Mouse (Mus musculus): ENCODE measurements around the gene Tex37. TPM values are rescaled to one million over a fixed set of nuclear protein-coding genes. Genes with fewer than 3 reads are reported as not detected.

Tex37 gene
- not detected for polyA plus RNA-seq (2021)

DNA sequence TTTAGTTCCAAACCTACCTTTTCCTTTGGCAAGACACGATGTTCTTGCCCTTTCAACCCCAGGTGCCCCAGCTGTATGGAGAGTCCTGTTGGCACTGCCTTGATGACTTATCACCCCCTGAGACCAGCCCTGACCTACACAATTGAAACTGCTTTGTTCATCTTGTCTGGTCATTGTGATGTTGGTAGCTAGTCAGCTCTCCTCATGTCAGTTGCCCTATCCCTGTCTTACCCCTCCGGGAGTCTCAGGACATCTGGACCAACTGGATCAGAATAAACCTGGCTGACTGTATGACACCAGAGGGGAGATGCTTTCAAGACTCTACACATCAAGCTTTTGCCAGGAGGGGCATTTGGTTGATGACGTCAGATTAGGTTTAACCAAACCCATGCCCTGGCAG is at the start of gene Tex37:
Tex37 (minus strand) TSS at position 101 of the 400 bp plus-strand sequence.
- ATAC-seq (no peak), DNase-seq (ENCODE audit: low read depth, low spot score) (no peak)
- CTCF ChIA-PET: interaction anchor here (2.4 to 4.5 kb wide), 2 partner anchors 38 to 114 kb away, joined by 9 to 24 read pairs; no protein-coding TSS in a partner anchor
- TF ChIP-seq CTCF (IDR thresholded peaks at IDR 0.05): no peak
- in situ Hi-C loops (cut with MboI; ENCODE audit: low pct_unique_long_range_greater_than_20kb): no loop called here
- no peaks in the 10 kb centered on the region for H3K27me3 ChIP-seq
- POLR2A ChIA-PET: no interaction called here

DNA sequence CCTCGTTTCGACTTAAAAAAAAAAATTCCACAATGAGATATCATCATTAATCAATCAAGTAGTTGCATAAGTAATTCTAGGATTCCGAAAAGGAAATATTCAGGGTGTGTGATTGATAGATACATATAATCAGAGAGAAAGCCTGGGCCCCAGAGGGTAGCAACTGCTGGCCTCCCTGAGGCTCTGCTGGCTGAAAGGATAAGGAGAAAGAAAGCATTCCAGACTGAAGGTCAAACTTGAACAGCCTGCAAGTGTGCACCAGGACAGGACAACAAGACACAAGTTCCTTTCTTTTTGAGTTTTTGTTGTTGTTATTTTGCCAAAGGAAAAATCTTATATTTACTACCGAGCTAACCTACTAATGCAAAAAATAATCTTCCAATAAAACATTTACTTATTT is 49.6 kb upstream of the Tex37 start:
- no peak for ATAC-seq
- ChIA-PET CTCF (interaction anchor here (1.3 kb wide), 1 partner anchor 15 kb away, joined by 4 read pairs; no protein-coding TSS in a partner anchor), POLR2A (no interaction called here)
- DNase-seq (ENCODE audit: low read depth, low spot score): no peak
- in situ Hi-C loops (cut with MboI; ENCODE audit: low pct_unique_long_range_greater_than_20kb): no loop called here
- no peaks in the 10 kb centered on the region for H3K27me3 ChIP-seq
- TF ChIP-seq CTCF (IDR thresholded peaks at IDR 0.05): no peak

DNA sequence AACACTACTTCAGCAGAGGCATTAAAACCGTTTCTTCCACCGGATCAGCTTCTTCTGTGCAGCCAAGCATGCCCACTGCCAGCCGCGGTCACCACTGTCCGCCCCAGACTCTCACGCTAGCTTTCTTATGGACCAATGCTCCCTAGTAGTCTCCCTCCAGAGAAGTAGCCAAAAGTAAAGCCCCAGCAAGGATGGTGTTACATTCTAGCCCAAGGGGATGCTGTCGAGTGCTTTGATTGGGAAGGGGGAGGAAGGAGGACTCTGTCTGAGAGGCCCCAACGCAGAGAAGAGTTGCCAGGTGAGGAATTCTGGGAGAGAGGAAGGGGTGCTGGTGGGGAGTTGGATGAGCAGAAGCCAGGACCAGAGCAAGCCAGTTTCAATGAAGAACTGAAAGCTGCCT is 48.7 kb upstream of the Tex37 start:
- ATAC-seq: peak; percentile 78
- ChIA-PET POLR2A (no interaction called here), CTCF (interaction anchor here (1.3 kb wide), 1 partner anchor 14 kb away, joined by 4 read pairs; no protein-coding TSS in a partner anchor)
- H3K27me3 ChIP-seq: no peaks in the 10 kb centered on the region
- in situ Hi-C loops (cut with MboI; ENCODE audit: low pct_unique_long_range_greater_than_20kb): no loop called here
- DNase-seq (ENCODE audit: low read depth, low spot score): peak; percentile 38
- no peak for TF ChIP-seq CTCF (IDR thresholded peaks at IDR 0.05)

DNA sequence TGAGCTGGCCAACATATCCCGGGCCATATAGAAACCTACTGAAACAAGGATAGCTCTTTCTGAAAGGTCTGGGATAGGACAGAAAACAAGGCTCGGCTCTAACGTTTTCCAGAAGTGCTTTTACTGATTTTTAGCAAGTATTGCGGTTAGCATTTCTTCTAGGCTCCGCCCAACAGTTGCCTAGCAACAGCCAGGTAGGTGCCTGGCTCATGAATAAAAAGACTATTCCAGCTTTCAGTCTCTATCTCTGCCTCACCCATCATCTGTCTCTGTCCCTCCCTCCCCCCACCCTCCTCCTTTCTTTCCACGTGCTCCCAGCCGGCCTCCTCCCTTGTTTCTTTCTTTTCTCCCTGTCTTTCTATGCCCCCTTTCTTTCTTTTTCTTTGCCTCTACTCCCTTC is 47.0 kb upstream of the Tex37 start:
- TF ChIP-seq CTCF (IDR thresholded peaks at IDR 0.05): no peak
- POLR2A ChIA-PET: no interaction called here
- in situ Hi-C loops (cut with MboI; ENCODE audit: low pct_unique_long_range_greater_than_20kb): no loop called here

DNA sequence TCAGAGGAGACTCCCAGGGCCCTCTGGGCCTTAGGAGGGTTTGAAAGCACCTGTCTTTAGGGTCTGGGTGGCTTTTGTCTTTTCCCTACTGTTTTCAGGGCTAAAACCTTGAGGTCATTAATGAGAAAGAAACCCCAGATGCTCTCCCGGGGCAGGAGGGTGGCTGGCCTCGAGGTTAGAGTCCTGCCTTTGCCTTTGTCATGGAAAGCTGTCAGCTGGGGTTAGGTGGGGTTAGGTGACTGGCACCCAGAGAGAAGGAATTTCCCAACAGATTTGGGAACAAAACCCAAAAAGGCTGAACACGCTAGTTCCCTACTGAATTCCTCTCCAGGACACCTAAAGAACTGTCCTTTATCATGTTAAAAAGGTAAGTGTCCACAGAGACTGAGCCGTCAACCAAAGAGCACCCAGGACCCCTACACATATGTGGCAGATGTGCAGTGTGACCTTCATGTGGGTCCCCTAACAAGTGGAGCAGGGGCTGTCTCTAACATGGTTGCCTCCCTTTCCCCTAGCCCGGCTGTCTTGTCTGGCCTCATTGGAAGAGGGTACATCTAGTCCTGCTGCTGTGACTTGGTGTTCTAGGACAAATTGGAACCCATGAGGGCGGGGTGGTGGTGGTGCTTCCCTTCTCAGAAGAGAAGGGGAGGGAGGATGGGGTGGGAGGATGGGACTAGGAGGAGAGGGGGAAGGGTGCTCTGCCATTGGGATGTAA is 45.5 kb upstream of the Tex37 start:
- CTCF ChIA-PET: no interaction called here
- POLR2A ChIA-PET: no interaction called here
- DNase-seq (ENCODE audit: low read depth, low spot score) (no peak), ATAC-seq (no peak)
- TF ChIP-seq CTCF (IDR thresholded peaks at IDR 0.05): no peak
- peaks cover under 1% of the 10 kb centered on the region for H3K27me3 ChIP-seq
- in situ Hi-C loops (cut with MboI; ENCODE audit: low pct_unique_long_range_greater_than_20kb): no loop called here

More for the DNA sequence above, 47.0 kb upstream of the Tex37 start:
- no peaks in the 10 kb centered on the region for H3K27me3 ChIP-seq
- no peak for ATAC-seq
- CTCF ChIA-PET: no interaction called here
- DNase-seq (ENCODE audit: low read depth, low spot score): no peak

DNA sequence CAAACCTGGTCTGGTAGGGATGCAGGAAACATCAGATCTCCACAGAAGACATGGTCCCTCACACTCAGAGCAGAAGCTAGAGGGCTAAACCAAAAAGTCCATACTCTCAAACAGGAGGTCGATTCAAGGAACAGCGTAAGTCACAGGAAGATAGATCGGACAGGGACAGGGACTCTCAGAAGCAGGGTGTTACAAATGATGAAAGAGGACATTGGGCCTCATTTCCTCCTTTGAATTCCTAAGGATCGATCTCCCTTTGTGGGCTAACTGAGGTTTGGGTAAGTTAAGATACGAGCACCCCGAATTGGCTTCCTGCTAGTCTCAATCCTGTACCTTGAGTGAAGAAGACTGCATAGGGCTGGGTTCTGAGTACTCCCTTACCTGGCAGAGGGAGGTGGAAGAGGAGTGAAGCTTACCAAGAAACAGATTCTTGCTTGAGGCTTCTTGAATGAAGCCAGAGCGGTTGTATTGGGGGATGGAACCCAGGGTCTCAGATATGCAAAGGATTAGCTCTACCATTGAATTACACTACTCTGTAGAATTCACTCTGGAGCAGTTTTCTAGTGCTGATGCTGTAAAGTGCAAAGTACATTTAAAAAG is 38.7 kb upstream of the Tex37 start:
- TF ChIP-seq CTCF (IDR thresholded peaks at IDR 0.05): no peak
- in situ Hi-C loops (cut with MboI; ENCODE audit: low pct_unique_long_range_greater_than_20kb): loop anchor here (5.0 kb wide), 2 partner anchors 55 to 170 kb away; no protein-coding TSS in a partner anchor
- ChIA-PET CTCF (interaction anchor here (1.0 to 1.3 kb wide), 2 partner anchors 29 to 57 kb away, joined by 3 read pairs; no protein-coding TSS in a partner anchor), POLR2A (no interaction called here)
- DNase-seq (ENCODE audit: low read depth, low spot score) (no peak), ATAC-seq (no peak)
- H3K27me3 ChIP-seq: peaks cover 42% of the 10 kb centered on the region

DNA sequence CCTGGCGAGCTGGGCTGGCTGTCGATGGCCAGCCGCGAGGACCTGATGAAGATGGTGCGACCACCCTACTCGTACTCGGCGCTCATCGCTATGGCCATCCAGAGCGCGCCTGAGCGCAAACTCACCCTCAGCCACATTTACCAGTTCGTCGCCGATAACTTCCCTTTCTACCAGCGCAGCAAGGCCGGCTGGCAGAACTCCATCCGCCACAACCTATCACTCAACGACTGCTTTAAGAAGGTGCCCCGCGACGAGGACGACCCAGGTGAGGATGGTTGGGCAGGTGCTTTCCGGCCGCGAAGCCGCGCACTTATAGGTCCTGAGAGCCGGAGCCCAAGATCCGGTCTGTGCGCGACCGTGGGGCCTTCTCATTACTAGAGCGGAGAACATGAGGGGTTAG is 38.2 kb upstream of the Tex37 start:
- no peak for DNase-seq (ENCODE audit: low read depth, low spot score)
- in situ Hi-C loops (cut with MboI; ENCODE audit: low pct_unique_long_range_greater_than_20kb): loop anchor here (5.0 kb wide), 2 partner anchors 55 to 170 kb away; no protein-coding TSS in a partner anchor
- no peak for TF ChIP-seq CTCF (IDR thresholded peaks at IDR 0.05)
- no peak for ATAC-seq
- CTCF ChIA-PET: interaction anchor here (1.3 to 1.4 kb wide), 2 partner anchors 30 to 170 kb away, joined by 3 to 4 read pairs; no protein-coding TSS in a partner anchor
- POLR2A ChIA-PET: interaction anchor here (0.6 kb wide), 1 partner anchor 206 kb away, joined by 3 read pairs; no protein-coding TSS in a partner anchor
- peaks cover 46% of the 10 kb centered on the region for H3K27me3 ChIP-seq

DNA sequence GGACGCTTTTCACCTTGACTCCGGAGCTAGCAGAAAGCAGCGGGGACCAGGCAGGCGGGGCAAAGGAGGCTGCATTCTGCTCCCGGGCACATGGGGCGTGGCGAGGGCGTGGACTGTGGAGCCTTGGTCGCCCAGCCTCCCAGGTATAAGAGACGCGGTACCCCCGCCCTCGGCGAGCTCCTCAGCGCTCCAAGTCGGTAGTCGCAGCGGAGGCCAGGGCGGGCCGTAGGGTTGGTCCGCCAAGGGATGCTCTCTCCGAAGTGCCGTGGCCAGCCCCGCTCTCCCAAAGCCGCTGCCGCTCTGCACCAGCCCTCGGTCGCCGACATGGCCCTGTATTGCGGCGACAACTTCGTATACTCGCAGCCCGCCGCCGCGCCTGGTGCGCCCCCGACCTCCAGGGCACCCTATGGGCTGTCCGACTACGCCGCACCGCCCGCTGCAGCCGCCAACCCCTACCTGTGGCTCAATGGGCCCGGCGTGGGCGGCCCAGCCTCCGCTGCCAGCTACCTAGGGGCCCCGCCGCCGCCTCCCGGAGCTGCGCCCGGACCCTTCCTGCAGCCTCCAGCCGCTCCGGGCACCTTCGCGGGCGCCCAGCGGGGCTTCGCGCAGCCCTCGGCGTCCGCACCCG is 37.7 kb upstream of the Tex37 start, which contains the start of gene Foxi3:
Foxi3 (plus strand) TSS at position 247 of the 628 bp plus-strand sequence.
- no peak for DNase-seq (ENCODE audit: low read depth, low spot score)
- H3K27me3 ChIP-seq: peaks cover 50% of the 10 kb centered on the region
- CTCF ChIA-PET: interaction anchor here (1.3 to 1.4 kb wide), 2 partner anchors 31 to 170 kb away, joined by 3 to 4 read pairs; no protein-coding TSS in a partner anchor
- ATAC-seq: no peak
- POLR2A ChIA-PET: interaction anchor here (0.6 kb wide), 1 partner anchor 207 kb away, joined by 3 read pairs; no protein-coding TSS in a partner anchor
- no peak for TF ChIP-seq CTCF (IDR thresholded peaks at IDR 0.05)
- in situ Hi-C loops (cut with MboI; ENCODE audit: low pct_unique_long_range_greater_than_20kb): loop anchor here (5.0 kb wide), 2 partner anchors 56 to 171 kb away; no protein-coding TSS in a partner anchor

DNA sequence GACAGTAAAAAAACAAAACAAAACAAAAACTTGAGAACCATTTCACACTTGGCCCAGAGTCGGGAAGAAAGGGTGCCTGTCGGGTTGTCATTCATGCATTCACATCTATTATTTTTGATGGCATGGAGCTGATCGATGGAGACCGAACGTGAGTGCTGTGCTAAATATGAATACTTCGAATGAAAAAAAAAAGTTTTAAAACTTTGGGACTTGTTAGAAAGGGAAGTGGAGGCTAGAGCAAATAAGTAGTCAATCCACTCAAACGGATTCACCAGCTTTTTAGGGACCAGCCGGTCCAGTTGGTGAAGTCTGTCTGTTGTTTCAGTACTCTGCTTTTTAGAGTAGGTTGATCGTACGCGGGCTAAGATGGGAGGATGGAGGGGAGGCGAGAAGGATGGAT is 37.1 kb upstream of the Tex37 start:
- H3K27me3 ChIP-seq: peaks cover 53% of the 10 kb centered on the region
- no peak for TF ChIP-seq CTCF (IDR thresholded peaks at IDR 0.05)
- DNase-seq (ENCODE audit: low read depth, low spot score): no peak
- no peak for ATAC-seq
- CTCF ChIA-PET: interaction anchor here (1.4 kb wide), 1 partner anchor 171 kb away, joined by 4 read pairs; no protein-coding TSS in a partner anchor
- in situ Hi-C loops (cut with MboI; ENCODE audit: low pct_unique_long_range_greater_than_20kb): loop anchor here (5.0 kb wide), 2 partner anchors 56 to 171 kb away; no protein-coding TSS in a partner anchor
- POLR2A ChIA-PET: no interaction called here

DNA sequence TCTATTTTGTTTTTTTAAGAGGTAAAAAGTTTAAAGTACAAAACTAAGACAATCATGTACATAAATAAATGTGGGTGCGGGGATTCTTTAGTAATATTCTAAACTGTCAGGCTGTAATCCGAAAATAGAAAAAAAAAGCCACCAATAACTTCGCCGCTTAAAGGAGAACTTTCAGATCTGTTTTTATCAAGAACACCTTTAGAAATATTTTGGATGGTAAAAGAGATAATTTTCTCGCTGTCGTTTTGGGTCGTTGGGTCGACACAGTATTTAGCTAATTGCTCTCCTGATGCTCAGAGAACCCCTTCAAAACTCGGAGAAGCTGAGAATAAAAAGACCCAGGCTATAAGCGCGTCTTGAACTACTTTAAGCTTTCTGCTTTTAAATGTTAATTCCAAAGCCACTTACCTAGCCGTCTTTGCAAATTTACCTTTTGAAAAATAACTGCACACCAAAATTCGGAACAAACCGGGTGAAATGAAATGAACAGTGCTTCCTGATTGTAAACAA is 36.6 kb upstream of the Tex37 start:
- ChIA-PET POLR2A (no interaction called here), CTCF (interaction anchor here (1.4 to 4.0 kb wide), 2 partner anchors 17 to 171 kb away, joined by 4 to 16 read pairs; no protein-coding TSS in a partner anchor)
- ATAC-seq (no peak), DNase-seq (ENCODE audit: low read depth, low spot score) (no peak)
- in situ Hi-C loops (cut with MboI; ENCODE audit: low pct_unique_long_range_greater_than_20kb): loop anchor here (5.0 kb wide), 2 partner anchors 57 to 172 kb away; no protein-coding TSS in a partner anchor
- peaks cover 53% of the 10 kb centered on the region for H3K27me3 ChIP-seq
- TF ChIP-seq CTCF (IDR thresholded peaks at IDR 0.05): no peak

All from Patski (cell line).